Mouse (Mus musculus) Muller cell, postnatal 12 days (primary cell): ENCODE measurements at regions not wholly inside any gene's neighbourhood (a gene's known extent, or its start where the extent isn't known, plus 50 kb on each side); places are given as distances from the start of the nearest gene placed in this dataset.
"Not testable (repeated sequence)": the region's sequence is repeated elsewhere in the genome, so short reads cannot be mapped to it uniquely, and the experiment has no call there.

Experiments
- DNase-seq: peaks from one replicate; pipeline ENCODE4 v3.0.0-alpha.2; 2015; ENCODE audit errors: inconsistent ontology term

DNA sequence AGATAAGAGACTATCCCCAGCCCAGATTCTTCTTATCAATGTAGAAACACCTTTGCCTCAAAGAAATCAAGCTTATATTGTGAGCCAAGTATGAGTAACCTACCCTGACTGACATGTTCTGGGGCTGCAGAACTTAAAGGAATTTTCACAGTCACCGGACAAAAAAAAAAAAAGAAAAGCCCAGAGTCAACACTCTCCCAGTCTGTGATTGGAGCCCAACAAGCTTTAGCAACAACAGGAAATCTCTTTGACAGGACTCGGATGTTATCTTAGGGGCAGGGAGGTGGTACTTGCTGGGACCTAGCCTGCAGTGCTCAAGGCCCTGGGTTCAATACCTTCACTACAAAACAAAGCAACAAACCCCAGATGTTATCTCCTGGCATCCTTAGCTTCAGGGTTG is 114.2 kb downstream of the Nectin1 start:
- no peak for DNase-seq

DNA sequence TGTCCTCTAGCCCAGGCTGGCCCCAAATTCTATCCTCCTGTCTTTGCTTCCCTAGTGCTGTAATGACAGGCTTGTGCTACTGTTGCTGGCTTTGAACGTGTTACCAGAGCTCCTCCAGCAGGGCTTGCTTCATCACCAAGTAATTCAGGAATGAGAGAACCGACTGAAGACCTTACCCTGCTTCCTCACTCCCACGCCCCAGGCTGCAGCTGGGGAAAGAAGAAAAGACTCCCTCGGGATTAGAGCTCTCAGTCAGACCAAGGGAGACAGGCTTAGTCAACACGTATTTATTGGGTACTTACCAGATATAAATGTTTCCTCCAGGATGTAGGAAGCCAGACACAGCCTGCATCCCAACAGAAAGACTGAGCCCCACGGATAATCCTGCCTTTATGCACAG is 115.0 kb downstream of the Nectin1 start:
- DNase-seq: no peak

DNA sequence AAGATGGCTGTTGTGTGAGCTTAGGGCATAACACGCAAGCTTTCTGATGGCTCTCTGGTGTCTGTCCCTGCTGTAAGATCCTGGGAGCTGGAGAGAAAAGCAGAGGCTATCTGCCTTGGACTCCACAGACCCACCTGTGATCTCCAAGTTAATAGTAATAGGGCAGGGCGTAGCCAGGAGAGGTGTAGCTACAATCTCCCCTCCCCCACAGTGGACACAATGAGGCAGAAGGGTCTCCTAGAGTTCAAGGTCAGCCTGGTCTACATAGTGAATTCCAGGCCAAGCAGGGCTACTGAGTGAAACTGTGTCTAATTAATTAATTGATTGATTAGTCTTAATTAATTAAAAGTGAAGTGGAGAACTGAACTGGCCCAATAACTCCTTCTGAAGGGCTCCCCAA is 116.5 kb downstream of the Nectin1 start:
- no peak for DNase-seq

DNA sequence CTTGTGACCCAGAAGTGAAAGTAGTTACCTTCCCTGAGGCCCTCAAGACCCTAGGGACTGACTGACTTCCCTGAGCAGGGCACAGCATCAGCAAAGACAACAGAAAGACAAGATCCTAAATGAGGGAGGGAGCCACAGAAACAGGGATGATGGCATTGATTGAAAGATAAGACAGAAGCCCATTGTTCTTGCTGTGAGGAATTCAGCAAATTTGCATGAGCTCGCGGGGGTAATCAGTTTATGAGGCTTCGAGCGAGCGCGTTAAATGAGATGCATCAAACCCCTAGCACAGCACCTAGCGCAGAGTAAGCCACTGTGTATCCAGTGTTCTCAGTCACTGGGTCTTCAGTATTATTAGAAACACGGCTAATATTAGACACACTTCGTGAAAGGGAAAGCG is 117.6 kb downstream of the Nectin1 start:
- no peak for DNase-seq

DNA sequence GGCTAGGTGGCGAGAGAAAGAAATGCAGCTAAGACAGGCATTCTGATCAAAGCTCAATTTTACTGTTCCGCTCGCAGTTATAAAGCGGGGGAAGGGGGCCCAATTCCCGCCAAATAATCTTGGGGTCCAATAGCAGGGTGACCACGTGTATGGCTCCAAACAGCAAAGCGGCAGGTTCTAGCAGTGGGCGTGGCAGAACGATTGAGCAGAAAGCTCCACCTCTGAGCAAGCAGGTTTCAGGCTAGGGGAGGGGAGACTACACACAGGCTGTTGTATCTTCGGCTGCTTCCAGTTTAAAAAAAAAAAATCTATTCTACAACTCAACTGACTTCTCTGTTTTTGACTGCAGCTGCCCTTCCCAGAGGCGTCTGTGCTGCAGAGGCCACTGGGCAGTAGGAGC is 118.2 kb downstream of the Nectin1 start:
- DNase-seq: not testable (repeated sequence)

DNA sequence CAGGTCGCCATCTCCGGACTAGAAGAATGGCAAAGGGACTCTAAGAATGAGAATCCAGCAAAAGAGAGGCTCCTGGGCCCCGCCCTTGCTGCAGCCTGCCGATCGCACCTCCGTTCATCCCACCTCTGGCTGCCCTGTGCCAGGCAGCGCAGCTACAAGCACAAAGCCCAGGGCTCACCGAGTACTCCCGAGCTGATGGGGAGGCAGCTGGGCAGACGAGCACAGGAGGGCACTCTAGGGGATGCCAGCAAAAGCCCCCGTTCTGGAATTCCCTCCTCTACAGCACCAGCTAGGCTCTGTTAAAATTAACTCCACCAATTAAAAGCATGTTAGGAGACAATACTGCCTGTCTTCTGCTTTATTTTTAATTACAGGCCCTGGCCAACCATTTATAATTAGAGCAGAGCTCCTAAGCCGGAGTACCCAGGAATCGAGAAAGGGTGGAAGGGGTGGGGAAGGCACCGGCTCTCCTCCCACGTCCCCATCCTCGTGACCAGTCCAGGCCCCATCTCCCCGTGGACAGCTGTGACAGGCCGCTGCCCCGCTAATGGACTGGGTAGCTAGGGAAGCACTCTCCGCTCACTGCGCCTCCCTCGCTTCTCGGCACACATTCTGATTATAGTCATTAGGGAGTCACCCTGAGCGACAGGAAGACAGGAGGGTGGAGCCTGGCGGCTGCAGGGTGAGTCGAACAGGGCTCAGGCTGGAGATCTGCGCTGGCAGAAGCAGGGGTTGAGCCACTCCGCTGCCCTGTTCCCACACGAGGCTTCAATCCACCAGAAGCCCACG is 120.0 kb downstream of the Nectin1 start:
- peak; percentile 75 for DNase-seq

DNA sequence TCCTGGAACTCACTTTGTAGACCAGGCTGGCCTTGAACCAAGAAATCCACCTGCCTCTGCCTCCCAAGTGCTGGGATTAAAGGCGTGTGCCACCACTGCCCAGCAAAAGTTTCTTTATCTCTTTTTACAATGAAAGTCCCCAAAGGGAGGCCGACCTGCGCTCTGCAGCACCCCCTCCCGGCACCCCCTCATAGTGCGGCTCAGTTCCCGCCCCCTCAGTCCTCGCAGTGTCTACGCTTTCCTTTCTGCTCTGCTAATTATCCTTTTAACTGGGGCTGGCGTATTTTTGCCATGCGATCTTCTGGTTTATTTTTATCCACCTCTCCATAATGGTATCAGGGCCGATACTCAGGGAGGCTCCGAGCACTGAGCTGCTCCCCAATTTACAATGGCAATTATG is 123.0 kb downstream of the Nectin1 start:
- no peak for DNase-seq

DNA sequence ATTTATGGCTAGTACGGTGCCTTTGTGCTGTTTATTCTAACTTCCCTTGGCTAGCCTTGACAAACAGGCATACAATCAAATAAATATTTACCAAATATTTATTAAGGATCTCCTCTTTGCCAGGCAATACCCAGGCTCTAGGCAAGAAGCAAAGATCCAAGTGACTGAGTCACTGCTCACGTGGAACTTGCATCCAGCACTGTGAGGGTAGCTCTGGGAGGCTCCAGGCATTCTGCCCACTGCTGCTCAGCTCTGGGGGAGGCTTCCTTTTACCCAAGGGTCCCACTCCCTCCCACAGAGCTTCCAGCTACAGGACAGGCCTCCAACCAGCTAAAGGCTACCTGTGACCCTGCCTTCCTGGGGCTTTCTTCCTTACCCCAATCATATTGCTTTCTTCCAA is 130.1 kb downstream of the Nectin1 start:
- DNase-seq: no peak

DNA sequence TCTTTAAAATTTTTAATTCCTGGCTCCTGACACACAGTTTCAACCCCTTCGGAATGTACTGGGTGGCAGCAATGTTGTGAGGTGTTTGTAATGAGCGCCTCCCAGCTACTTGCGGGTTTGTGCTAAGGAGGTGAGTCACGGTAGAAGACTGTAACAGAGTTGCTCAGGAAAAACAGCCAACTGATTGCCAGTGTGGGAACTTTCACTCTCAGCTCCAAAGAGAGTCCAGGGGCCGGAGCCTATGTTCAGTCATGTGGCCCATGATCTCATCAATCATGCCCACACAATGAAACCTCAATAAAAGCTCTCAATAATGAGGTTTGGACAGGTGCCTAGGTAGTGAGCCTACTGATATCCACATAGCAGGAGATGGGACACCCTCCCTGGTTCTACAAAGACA is 130.5 kb downstream of the Nectin1 start:
- peak; percentile 67 for DNase-seq

DNA sequence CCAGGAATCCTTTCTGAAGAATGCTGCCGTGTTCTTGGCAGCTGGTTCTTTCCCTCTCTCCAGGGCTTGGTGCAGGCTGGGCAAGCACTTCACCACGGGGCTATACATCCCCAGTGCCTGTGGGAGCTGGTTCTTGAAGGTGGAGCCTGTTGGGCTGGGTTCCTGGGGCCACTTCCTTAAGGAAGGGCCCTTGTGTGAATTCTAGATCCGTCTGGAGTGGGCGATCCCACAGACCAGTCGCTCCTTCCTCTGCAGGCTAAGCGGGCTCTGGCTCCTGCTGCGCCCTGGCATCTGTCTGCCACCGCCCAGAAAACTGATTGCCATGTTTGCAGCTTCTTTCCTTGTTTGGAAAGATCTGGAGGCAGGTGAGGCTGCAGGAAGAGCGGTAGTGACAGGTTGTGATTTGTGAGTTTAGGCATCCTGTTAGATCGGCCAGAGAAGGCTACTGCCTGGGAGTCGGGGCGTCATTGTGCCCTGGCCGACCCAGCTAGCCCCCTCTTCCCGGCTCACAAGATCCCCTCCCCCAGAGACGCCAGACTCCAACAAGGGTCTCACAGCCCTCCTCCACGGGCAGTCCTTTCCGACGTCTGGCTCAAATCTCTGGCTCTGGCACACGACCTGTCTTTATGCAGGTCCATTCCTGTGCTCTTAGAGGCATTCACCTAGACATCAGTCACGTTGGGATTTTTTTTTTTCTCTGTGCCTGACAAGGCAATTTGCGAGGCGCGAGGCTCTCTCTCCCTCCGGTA is 135.6 kb downstream of the Nectin1 start:
- no peak for DNase-seq

DNA sequence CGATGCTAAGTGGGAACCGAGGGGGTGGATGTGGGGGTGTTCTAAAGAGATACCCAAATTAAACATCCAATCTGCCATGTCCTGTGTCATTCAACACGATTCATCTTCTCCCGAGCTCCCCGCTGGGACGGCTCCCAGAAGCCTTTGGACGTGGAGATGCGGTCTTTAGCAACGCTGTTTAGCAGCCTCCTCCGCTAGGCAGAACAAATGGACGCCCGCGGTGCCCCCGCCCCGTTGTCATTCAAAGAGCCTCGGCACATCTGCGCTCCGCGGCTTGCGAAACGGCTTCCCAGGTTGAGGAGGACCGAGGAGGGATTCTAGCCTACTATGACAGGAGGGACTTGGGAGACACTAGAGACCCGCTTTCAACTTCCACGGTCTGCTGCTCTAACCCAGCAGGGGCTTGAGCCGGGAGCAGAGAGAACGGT is 136.2 kb downstream of the Nectin1 start:
- DNase-seq: peak; percentile 68

DNA sequence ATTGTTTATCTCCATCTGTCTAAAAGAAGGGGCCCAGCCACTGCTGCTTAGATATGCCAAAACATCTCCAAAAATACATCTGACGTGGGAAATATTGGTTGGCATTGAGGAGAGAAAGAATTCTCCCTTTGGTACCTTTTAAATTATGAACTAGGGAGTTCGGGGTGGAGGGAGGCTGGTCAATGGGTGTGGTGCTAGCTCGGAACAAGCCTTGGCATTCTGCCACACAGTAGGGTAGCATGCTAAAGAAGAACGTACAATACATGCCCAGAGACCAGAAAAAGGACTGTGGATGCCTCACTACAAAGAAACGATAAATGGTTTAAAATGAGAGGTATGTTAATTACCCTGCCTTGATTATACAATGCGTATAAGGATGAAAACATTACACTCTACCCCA is 149.3 kb downstream of the Nectin1 start:
- no peak for DNase-seq

DNA sequence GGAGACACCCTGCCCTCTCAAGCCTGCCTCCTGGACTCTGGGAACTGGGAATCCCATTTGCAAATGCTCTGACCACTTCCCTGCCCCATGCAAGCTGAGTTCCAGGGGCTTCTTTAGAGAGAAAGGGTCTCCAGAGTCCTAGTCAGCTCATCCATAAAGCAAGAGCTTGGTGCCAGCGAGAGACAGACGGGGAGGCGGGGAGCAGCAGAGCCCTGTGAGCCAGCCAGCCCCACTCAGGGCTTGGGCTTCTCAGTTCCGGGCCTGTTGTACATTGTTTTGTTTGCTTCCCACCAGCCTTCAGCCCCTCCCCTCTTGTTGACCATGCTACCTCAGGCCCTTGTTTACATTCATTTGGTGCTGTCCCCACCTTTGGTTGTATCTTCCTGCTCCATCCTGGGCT is 143.9 kb upstream of the Thy1 start:
- no peak for DNase-seq

DNA sequence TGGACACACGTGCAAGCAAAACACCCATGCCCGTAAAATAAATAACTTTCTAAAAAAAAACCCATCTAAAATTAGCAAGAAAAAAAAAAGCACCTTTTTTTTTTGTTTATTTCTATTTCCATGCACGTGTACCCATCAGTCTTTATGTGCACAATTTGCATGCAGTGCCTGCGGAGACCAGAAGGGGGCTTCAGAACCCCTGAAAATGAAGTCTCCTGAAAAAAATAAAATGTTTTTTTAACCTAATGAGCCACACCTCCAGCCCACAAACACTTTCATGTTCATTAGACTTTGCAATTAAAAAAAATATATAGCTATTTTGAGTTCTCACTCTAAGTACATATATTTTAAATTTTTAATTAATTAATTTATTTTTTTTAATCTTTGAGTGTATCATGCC is 134.9 kb upstream of the Thy1 start:
- DNase-seq: no peak

DNA sequence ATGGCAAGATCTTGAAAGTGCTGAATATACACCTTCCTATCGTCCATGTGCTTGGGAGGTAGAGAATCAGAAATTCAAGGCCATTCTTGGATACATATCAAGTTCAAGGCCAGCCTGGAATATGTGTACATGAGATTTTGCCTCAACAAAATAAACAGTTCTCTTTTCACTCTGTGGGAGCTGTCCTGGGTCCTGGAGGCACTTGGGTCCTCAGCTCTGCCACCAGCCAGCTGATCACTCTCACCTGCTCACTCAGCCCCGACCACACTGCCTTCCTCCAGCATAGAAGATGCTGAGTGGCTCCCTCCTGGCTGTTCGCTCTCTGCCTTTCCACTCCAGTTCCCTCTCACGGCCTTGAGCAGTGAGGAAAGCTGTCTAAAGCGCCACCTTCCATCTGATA is 128.2 kb upstream of the Thy1 start:
- peak; percentile 36 for DNase-seq

DNA sequence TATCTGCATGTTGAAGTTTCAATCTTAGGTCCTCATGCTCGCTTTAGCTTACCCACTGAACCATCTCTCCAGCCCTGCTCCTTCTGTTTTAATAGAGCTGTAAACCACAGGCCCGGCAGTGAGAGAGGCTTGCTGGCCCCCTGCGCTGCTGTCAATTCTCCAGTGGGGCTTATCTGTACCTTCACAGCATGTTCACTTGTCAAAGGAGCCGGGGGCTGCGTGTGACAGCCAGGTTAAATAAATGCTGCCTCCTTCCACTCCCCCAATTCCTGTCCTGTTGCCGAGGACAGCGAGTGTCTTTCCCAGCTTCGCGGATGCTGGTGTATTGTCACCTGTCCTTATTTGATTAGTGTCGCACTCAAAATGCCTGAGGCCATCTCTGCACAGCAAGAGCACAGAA is 125.7 kb upstream of the Thy1 start:
- DNase-seq: no peak

DNA sequence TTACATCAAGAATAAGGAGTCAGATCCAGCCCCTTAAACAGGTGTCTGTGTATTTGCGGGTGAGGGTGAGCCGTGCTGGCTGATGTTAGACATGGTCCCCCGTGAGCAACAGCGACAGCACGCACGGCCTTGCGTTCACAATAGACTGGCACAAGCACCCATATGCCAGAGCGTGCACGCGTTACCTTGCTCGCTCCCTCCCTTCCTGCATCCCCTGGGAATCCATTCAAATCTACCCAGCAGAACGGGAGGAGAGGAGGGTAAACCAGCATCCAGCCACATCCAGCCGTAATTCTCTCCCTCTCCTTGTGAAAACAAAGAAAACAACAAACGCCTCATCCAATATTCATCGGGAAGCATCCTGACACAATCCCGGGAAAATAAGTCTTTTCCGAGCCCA is 124.2 kb upstream of the Thy1 start:
- no peak for DNase-seq

DNA sequence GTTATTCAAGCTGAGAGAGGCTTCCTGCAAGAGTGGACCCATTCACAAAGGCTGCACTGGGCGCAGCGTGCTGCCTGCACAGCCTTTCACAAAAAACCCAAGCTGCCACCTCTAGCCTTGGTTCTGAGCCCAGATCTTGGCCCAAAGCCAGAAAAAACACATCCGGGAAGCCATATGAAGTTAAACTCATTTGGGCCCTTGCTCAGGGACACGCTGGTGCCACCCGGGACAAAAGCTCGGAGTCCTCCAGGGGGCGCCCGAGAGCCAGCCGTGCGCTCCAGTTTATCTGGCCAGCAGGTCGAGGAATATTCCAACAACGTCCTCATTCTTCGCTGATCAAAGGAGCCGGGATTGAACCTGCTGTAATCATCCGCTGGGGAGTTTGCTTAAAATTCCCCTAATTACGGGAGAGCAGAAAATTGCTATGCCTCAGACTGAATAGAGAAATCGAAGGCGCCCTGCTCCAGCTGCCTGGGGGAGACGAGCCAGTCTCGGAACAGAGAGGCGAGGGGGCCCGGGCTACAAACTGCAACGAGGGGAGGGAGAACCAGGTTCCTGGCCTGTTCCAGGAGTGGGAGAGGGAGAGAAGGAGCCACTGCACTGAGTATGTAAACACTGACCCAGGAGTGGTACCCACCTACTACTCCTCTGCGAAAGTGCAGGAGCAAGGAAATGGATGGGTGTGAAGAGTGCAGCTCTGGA is 123.0 kb upstream of the Thy1 start:
- DNase-seq: peak; percentile 96

DNA sequence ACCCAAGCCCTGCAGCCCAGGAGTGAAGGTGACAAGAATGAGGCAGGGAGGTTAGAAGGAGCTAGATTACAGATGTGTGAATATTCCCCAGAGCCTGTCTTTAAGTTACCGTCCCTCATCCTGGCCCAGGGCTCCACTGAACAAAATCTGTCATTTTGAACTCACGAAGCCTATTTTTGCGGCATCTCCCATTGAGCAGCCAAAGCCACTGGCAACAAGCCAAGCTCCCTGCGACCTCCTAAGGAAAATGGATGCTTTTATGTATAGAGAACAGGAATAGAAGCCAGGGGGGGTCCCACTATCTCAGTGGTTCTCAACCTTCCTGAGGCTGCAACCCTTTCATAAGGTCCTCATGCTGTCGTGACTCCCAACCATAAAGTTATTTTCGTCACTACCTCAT is 121.0 kb upstream of the Thy1 start:
- no peak for DNase-seq

DNA sequence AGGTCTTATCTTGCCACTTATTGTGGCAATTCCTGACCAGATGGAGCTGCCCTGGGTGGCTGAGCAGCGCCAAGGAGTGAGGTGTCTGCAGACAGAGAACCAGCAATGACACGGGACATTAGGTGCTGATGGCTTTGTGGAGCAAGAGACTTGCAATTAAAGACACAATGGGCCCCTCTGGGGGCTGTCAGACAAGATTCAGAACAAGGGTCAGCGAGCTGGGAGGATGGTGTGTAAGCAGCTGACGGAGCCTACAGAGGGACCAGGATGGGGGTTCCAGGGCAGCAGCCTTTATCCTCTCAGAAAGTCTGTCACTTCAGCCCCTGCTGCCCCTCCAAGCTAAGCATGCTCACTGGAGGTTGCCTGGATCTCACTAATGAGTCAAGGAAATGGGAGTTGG is 120.1 kb upstream of the Thy1 start:
- no peak for DNase-seq

DNA sequence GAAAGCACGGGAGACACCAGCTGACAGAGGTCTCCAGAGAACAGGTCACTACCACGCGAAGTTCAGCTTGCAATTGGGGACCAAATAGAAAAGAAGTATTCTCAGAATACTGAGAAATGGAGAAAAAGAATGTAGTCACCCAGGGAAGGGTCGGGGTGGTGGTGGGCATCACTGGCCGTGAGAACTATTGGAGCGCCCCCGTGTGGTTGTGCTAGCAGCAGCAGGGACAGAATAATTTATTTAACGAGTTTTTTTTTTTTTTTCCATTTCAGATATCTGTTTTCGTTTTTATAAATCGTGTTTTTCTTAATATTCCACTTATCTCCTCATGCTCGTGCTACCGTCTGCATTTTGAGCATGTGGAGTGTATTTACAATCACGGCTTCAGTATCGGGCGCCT is 118.4 kb upstream of the Thy1 start:
- no peak for DNase-seq

DNA sequence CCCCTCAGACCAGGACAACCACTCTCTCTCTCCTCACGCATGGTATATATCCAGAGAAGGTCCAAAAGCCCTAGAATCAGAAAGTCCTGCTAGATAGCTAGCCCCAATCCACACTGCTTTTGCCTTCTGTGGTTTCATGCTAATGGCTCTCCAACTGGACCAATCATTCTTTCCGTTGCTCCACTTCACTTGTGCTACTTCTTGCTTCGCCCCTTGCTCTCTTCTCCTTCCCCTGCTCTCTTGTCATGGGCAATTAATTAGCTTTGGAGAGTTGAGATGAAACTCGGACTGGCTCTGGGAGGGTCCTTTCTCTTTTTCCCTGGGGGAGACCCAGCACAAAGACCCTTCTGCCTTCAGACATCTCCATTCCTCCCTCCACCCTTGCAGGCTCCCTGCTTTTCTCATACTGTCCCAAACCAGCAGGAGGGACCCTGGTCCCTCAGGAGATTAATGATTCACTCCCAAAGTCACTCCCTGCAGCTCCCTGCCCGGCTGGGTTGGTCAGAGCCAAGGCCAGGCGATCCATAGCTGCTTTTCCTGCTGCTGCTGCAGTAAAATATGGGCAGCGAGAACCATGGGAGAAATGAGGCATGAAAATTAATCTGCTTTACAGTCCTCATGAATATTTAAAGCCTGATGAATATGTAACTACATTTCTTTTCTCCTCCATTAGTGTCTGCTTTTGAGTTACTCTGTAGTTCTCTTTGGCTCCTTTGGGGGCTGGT is 113.7 kb upstream of the Thy1 start:
- no peak for DNase-seq
